Mouse (Mus musculus) heart, adult 2 months (tissue): ENCODE results near the gene Map4k2. TPM values are rescaled to one million over a fixed set of nuclear protein-coding genes. Genes with fewer than 3 reads are reported as not detected.

Source experiments
- DNase-seq, 2 experiments: peaks; one replicate each; pipeline ENCODE4 v3.0.0; 2021
- H3K27ac ChIP-seq: fragments of 200-600 bp; 2 replicates; pipeline ENCODE4 v1.8.1; 2022
- H3K27me3 ChIP-seq: fragments of 200-500 bp; 2 replicates; pipeline ENCODE4 v1.6.1; 2012; ENCODE audit warnings: mild to moderate bottlenecking, low read length, inconsistent platforms, mixed read lengths; ENCODE audit not compliant: control insufficient read depth, insufficient read depth
- H3K36me3 ChIP-seq: fragments of 200-500 bp; 2 replicates; pipeline ENCODE4 v1.6.1; 2012; ENCODE audit warnings: low read length, inconsistent platforms; ENCODE audit not compliant: control insufficient read depth, insufficient read depth
- H3K4me1 ChIP-seq: fragments of 200-500 bp; 2 replicates; pipeline ENCODE4 v1.6.1; 2011; ENCODE audit warnings: low read length; ENCODE audit not compliant: control insufficient read depth, insufficient read depth
- H3K4me3 ChIP-seq: fragments of 200-600 bp; 2 replicates; pipeline ENCODE4 v1.8.1; 2022
- H3K79me2 ChIP-seq: fragments of 200-500 bp; replicated peaks from 2 replicates; pipeline ENCODE4 v1.6.1; 2012; ENCODE audit warnings: mild to moderate bottlenecking, inconsistent platforms, low read length, moderate library complexity, mixed read lengths; ENCODE audit not compliant: control insufficient read depth, insufficient read depth
- H3K9ac ChIP-seq: fragments of 200-500 bp; 2 replicates; pipeline ENCODE4 v1.6.1; 2012; ENCODE audit warnings: low read depth, mild to moderate bottlenecking, control low read depth, inconsistent platforms, low read length, mixed read lengths
- CTCF ChIP-seq: fragments of 200-600 bp; IDR thresholded peaks from 2 replicates; pipeline ENCODE4 v1.8.1; 2022; ENCODE audit warnings: antibody characterized with exemption, mild to moderate bottlenecking, moderate library complexity
- EP300 ChIP-seq: fragments of 200-500 bp; IDR thresholded peaks from 2 replicates; pipeline ENCODE4 v1.6.1; 2011; ENCODE audit warnings: low read depth, low read length, control low read depth; ENCODE audit not compliant: insufficient read depth
- POLR2A ChIP-seq: fragments of 200-500 bp; IDR thresholded peaks from 2 replicates; pipeline ENCODE4 v1.6.1; 2011; ENCODE audit warnings: mild to moderate bottlenecking, low read depth, low read length, control low read depth; ENCODE audit not compliant: insufficient read depth
- WGBS: fragments of 180-500 bp; shearing (Covaris S2); methylation state at CpG from one replicate; pipeline ENCODE4 v1.1.7; 2018; 5-methylcytosine and 5-hydroxymethylcytosine counted together
- intact Hi-C: fragments of 180-260 bp; cut with DNase I; formaldehyde crosslinking; loops from one replicate; pipeline ENCODE4 v1.15.1; 2025
- polyA plus RNA-seq: library from polyadenylated mRNA; depleted of rRNA; stranded (reverse); fragments of >200 nt; gene quantifications from 2 replicates; pipeline ENCODE4 v1.2.3, GENCODE M21; 2012
- total RNA-seq, 2 experiments: library from RNA; stranded (reverse); gene quantifications; 2 replicates each; pipeline ENCODE4 v1.2.3; 2021

Gene Map4k2
- total and polyA plus RNA-seq, 3 experiments: 36.1 to 88.9 (median 38.4) TPM

DNA sequence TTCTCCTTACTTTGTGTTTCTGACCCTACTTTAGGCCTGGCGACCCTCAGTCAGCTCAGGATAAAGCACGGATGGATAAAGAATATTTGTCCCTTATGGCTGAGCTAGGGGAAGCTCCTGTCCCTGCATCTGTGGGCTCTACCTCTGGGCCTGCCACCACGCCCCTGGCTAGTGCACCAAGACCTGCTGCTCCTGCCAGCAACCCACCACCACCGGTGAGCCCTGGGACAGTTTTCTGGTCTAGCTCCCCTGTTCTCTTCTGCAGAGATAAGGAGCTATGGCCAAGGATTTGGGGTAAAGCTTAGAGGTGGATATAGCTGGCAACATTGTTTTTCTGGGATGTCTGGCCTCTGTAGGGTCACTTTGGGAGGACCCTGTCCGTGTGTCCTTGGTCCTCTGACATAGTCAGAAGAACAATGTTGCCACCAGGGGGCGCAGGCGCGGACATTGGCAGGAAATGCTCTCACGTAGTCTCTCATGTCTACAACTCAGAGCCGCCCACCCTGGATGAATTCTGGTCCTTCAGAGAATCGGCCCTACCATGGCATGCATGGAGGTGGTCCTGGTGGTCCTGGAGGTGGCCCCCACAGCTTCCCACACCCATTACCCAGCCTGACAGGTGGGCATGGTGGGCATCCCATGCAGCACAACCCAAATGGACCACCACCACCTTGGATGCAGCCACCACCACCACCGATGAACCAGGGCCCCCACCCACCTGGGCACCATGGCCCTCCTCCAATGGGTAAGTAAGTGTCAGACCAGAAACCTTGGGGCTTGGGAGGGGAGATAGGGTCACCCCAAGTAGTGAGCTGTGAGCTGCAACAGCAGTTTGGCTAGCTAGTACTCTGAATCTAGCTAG is 32.8 kb downstream of the Map4k2 start:
- intact Hi-C loops: loop anchor here (2.0 kb wide), 3 partner anchors 15 to 77 kb away; partner anchors contain the start of gene Rasgrp2
- Histone ChIP-seq H3K9ac (no peak overlapping the region), H3K27me3 (no peaks in the 10 kb centered on the region), H3K27ac (no peak overlapping the region; the same call in 1 of the 2 replicates), H3K4me3 (no peak overlapping the region), H3K4me1 (peaks cover 5% of the 10 kb centered on the region; the same call in 1 of the 2 replicates), H3K36me3 (peaks cover 36% of the 10 kb centered on the region), H3K79me2 (peaks cover 4% of the 10 kb centered on the region; the same call in 1 of the 2 replicates)
- DNase-seq: peak; percentile 80 to 88
- WGBS: 40% methylated on average over 12 of the region's 12 CpGs
- TF ChIP-seq CTCF: peak; percentile 95
- peak; percentile 72 for TF ChIP-seq EP300
- TF ChIP-seq POLR2A: no peak

- DNase-seq: no peak
- Histone ChIP-seq H3K4me3 (no peak overlapping the region), H3K27ac (no peak overlapping the region), H3K36me3 (peaks cover 29% of the 10 kb centered on the region), H3K27me3 (no peaks in the 10 kb centered on the region), H3K4me1 (peaks cover 5% of the 10 kb centered on the region; the same call in 1 of the 2 replicates), H3K9ac (no peak overlapping the region), H3K79me2 (peaks cover 4% of the 10 kb centered on the region; the same call in 1 of the 2 replicates)
- intact Hi-C loops: no loop called here
- TF ChIP-seq POLR2A (no peak), CTCF (no peak), EP300 (no peak)
- WGBS: 99% methylated on average over 10 of the region's 10 CpGs
Measured at GRCm38 (mm10) chr19:6374571-6374970, 33.6 kb downstream of the Map4k2 start.

DNA sequence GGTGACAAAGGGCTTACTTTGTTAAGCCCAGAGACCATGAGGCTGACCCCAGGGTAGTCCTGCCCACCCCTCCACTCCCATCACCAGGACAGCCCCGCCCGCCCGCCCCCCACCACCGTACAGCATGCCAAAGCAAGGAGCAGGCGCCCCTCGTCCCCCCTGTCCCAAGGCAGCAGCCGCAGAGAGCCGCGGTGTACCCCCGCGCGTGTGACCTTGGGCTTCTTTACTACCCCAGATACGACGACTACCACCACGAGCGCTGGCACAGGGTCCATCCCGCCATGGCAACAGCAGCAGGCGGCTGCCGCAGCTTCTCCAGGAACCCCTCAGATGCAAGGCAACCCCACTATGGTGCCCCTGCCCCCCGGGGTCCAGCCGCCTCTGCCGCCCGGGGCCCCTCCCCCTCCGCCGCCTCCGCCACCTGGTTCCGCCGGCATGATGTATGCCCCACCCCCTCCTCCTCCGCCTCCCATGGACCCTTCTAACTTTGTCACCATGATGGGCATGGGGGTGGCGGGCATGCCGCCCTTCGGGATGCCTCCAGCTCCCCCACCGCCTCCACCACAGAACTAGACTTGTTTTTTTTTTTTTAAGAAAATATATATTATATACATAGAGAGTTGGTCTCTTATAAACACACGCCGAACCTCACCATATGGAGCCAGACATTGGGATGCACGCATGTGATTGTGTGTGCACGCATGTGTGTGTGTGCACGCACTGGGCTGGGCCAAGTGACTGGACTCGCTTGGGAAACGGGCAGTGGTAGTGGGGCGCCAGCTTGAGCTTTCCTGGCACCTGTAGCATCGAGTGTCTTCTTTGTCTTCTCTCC is 34.7 kb downstream of the Map4k2 start:
- TF ChIP-seq CTCF (no peak), EP300 (no peak), POLR2A (no peak)
- Histone ChIP-seq H3K27me3 (no peaks in the 10 kb centered on the region), H3K79me2 (peaks cover 3% of the 10 kb centered on the region; the same call in 1 of the 2 replicates), H3K9ac (no peak overlapping the region), H3K27ac (no peak overlapping the region), H3K4me1 (peaks cover 5% of the 10 kb centered on the region; the same call in 1 of the 2 replicates), H3K36me3 (peaks cover 25% of the 10 kb centered on the region), H3K4me3 (no peak overlapping the region)
- 94% methylated on average over 41 of the region's 42 CpGs for WGBS
- intact Hi-C loops: no loop called here
- DNase-seq: no peak

DNA sequence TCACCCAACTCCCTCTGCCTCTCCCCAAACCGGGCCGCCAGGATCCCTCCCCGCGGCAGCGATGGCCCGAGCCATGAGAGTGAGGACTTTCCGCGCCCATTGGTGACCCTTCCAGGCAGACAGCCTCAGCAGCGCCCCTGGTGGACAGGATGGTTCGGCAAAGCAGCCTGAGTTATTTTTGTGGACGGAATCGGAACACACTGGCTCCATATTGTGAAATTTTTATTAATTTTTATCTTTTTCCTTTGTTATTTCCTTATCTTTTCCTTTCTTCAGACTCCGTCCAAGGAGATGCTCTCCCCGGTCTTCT is 35.3 kb downstream of the Map4k2 start:
- WGBS: 60% methylated on average over 14 of the region's 14 CpGs
- peaks cover 5% of the 10 kb centered on the region; the same call in 1 of the 2 replicates for H3K4me1 ChIP-seq
- intact Hi-C loops: no loop called here
- peaks cover 22% of the 10 kb centered on the region for H3K36me3 ChIP-seq
- H3K27me3 ChIP-seq: no peaks in the 10 kb centered on the region
- TF ChIP-seq POLR2A (no peak), CTCF (peak; percentile 79)
- no peak overlapping the region for H3K4me3 ChIP-seq
- H3K79me2 ChIP-seq: peaks cover 3% of the 10 kb centered on the region; the same call in 1 of the 2 replicates
- no peak overlapping the region for H3K9ac ChIP-seq
- no peak overlapping the region; the same call in 1 of the 2 replicates for H3K27ac ChIP-seq
- DNase-seq: peak in 1 of 2 experiments; percentile 70

- H3K9ac ChIP-seq: no peak overlapping the region
- intact Hi-C loops: no loop called here
- 47% methylated on average over 2 of the region's 2 CpGs for WGBS
- peaks cover 5% of the 10 kb centered on the region; the same call in 1 of the 2 replicates for H3K4me1 ChIP-seq
- no peak overlapping the region for H3K4me3 ChIP-seq
- no peaks in the 10 kb centered on the region for H3K27me3 ChIP-seq
- peaks cover 22% of the 10 kb centered on the region for H3K36me3 ChIP-seq
- peak overlapping the region; percentile 62; the same call in 1 of the 2 replicates for H3K27ac ChIP-seq
- DNase-seq: no peak
- peaks cover 3% of the 10 kb centered on the region; the same call in 1 of the 2 replicates for H3K79me2 ChIP-seq
- no peak for TF ChIP-seq CTCF
- TF ChIP-seq EP300: no peak
- TF ChIP-seq POLR2A: no peak
Measured at GRCm38 (mm10) chr19:6376643-6377042, 35.7 kb downstream of the Map4k2 start.
